Mouse (Mus musculus) heart, postnatal 0 days (tissue): ENCODE measurements around the gene Csf1.

Experiments used
- CTCF ChIP-seq: IDR thresholded peaks from 2 replicates; pipeline ENCODE4 v1.5.1; 2016; ENCODE audit warnings: antibody characterized with exemption, control low read depth, low read depth
- EP300 ChIP-seq: IDR thresholded peaks from 2 replicates; pipeline ENCODE4 v1.6.1; 2016; ENCODE audit warnings: antibody characterized with exemption, low read depth

DNA sequence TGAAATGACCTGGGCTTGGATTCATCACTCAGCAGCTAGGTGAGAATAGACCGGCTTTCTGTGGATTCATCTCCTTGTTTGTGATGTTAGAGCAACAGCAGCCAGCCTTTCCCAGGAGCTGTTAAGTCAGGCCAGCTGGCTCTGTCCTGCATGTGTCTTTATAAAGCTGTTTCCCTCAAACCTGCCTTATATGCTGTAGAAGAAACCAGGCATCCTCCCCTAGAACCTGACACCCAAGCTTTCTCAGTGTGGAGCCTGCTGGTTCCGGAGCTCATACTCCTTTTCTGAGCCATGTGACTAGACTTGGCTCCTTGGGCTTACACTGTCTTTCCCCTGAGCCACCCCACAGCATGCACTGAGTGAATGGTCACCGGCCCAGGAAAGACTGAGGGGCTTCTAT, 8.7 kb downstream of the Csf1 start:
- TF ChIP-seq CTCF (no peak), EP300 (no peak)
